Mouse (Mus musculus): ENCODE data around the gene Aimp2.

- TF ChIP-seq EP300 (IDR thresholded peaks at IDR 0.05; ENCODE audit: low read depth): no peak
- TF ChIP-seq CTCF (IDR thresholded peaks at IDR 0.05; ENCODE audit: low read depth): no peak
These were observed 31.9 kb upstream of the Aimp2 start for GRCm38 (mm10) chr5:143941588-143941987.
